Mouse (Mus musculus): ENCODE results near the gene Mmachc.

Gene Mmachc

DNA sequence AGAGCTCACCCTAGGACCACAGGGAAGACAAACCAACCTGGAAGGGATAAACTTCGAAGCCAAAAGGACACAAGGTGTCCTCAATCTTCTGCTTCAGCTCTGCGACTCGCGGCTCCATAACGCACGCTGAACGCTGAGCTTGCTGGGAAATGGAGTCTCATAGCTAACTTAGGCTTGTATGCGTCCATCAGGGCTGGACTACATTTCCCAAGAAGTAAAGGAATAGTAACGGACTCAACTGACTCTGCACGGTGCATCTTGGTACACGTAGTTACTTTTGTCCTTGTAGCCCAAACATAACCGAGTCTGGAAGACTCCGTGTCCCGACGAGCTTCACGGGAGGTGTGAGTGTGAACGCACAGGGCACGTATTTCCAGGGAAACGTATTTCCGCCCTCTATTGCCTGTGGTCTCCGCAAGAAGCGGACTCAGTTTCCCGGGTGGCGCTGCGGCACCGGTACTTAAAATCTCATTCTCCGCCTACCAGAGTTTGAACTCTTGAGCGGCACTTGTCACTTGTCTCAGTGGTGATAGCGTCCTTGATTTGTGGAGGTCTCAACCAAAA lies at the start of gene Mmachc, which contains the start of gene Ccdc163:
Mmachc (minus strand) TSS at position 206 of the 564 bp plus-strand sequence.
Ccdc163 (plus strand) TSS at position 309 of the 564 bp plus-strand sequence.
- in situ Hi-C loops (cut with MseI, MboI), result no loop called here

DNA sequence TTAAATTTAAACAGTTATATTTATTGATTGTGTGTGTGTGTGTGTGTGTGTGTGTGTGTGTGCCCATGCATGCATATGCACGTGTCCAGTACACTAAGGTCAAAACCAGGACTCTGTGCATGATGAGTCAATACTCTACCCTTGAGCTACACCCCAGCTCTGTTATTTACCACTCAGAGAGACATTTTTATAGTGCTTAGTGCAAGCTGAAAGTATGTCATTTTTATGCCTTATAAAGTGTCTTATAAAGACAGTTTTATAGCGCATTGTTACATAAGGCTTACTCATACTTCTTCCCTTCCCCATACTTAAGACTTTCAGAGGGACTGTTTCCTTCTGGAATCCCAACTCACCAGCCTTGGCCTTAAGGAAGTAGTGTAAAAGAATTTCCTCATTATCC lies 41.5 kb upstream of the Mmachc start:
- in situ Hi-C loops (cut with MseI, MboI), result no loop called here

DNA sequence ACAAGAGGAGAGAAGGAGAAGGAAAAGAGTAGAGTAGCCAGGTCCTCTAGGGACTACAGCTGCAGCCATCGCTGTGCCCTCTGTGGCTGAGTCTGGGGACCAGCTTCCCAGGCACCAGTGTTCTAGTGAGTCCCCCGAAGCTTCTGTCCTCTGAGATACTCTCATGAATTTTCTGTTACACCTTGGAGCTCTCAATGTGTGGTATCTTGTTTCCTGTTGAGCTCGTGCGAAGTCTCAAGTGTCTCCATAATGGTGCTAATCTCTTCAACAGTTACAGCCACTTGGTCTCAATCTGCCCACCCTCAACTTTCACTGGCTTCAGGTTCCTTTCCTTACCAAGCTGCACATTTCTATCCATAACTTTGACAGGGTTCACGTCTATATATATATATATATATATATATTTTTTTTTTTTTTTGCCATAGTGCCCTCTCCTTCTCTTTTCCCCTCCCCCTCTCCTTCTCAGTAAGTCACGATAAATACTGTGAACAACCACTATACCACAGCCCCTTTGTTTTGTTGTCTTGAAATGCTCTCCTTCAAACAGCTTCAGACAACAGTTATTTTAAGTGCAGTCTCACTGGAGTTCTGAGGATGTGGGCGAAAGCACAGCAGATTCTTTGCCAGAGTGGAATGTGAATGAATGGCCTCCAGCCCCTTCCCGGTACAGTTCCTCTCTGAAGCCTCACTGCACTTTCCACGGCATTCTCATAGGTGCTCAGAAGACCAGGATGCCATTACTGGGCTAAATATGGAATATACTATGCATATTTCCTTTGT lies 31.0 kb upstream of the Mmachc start:
- in situ Hi-C loops (cut with MseI, MboI), result no loop called here

DNA sequence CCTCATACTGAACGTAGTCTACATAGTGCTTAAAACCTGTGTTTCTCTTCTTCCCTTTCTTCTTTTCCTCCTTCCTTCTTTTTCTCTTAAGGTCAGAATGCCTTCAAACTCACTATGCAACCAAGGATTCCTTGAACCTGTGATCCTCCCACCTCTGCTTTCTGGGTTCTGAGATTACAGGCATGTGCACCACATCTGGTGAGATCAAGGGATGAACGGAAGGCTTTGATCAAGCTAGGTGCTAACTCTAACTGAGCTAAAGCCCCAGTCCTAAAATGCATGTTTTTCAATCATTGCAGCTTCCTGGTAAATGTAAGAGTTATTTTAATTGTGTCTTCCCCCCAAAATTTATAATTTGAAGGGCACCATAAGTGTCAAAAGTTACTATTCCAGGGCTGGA lies 26.8 kb upstream of the Mmachc start:
- in situ Hi-C loops (cut with MseI, MboI), result no loop called here

DNA sequence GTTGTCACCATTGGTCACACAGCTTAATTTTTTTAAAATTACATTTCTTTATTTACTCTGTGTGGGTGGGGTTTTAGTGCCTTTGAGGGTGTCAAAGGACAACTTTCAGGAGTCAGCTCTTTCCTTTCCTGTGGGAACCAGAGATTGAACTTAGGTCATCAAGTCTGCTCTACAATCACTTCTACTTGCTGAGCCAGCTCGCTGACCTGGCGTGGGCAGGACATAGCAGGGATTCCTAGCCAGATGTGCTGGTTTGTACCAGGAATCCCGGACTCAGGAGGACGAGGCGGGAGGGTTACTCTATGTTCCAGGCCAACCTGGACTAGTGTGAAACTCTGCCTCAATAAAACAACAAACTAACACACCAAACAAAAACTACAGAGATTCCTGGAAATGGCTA lies 24.1 kb upstream of the Mmachc start:
- in situ Hi-C loops (cut with MseI, MboI), result no loop called here

DNA sequence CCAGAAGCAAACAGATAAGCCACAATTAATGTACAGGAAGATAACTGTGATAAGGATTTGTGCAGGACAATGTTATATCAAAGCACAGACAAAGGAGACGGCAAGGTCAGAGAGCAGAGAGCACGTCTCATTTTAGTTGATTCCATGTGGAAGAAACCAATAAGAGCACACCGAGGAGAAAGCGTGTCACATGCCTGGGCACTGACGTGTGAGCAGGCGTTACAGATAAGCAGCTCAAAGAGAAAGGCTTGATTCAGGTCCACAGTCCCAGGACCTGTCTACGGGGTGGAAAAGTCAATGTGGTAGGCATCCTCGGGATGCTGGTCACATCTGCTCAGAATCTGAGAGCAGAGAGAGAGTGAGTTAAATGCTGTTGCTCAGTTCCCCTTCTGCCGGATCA lies 22.9 kb upstream of the Mmachc start:
- in situ Hi-C loops (cut with MseI, MboI), result no loop called here

DNA sequence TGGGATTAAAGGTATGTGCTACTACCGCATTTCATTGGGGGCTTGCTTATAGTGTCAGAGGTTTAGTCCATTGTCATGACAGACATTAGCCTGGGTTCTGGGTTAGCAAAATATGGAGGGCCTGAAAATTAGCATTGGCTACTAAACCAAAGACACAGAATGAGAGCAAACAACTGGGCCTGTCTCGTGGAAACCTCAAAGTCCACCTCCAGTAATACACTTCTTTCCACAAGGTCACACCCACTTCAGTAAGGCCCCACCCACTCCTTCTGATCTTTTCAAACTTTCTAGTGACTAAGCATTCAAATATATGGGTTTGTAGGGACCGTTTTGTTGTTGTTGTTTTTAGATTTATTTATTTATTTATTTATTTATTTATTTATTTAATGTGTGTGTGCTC lies 21.3 kb upstream of the Mmachc start:
- in situ Hi-C loops (cut with MseI, MboI), result no loop called here

DNA sequence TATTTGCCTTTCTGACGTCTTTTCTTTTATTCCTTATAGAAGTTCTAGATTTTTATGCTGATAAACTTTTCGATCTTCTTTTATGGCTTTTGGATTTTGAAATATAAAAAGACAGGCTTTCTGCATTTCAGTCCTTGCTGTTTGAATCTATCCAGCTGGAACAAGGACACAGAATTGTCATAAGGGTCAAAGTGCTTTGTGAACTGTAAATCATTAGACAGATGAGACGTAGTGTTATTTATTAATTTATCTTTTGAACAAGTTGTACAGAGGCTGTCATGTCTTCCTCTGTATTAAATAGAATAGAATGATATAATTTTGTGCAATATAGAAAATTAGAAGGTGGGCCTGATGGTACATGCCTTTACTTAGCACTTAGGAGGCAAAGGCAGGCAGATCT lies 19.2 kb upstream of the Mmachc start:
- in situ Hi-C loops (cut with MseI, MboI), result no loop called here

DNA sequence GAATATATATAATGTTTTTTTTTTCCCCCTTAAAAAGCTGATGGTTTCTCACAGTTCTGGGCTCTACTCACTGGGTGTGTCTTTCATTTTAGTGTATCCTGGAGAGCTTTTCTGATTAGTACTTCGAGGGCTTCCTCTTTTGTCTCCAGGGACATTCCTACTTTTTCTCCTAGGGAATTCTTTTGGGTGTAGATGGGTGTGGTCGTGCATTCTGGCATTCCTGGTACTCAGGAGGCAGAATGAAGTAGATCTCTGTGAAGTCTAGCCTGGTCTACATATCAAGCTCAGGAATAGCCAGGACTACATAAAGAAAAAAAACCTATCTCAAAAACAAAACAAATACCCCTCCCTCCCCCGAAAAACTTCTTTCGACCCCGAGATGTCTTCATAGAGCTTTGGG lies 17.2 kb upstream of the Mmachc start:
- in situ Hi-C loops (cut with MseI, MboI), result no loop called here

DNA sequence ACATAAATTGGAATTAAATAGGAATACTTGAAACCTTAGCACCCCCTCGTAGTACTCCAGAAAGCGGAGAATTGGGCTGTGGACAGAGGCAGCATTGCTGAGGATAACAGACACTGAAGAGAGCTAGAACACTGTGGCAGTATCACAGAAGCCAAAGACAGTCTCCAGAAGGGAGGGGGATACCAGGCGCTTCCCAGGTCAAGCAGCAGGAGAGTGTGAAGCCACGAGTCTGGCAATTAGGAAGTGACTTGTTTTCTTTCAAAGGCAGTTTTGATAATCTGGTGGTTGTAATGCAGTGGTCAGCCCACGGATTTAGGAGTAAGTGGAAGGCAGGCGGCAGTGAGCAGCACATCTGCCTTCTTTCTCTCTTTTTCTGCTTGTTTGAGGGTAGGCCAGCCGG lies 14.0 kb upstream of the Mmachc start:
- in situ Hi-C loops (cut with MseI, MboI), result no loop called here

DNA sequence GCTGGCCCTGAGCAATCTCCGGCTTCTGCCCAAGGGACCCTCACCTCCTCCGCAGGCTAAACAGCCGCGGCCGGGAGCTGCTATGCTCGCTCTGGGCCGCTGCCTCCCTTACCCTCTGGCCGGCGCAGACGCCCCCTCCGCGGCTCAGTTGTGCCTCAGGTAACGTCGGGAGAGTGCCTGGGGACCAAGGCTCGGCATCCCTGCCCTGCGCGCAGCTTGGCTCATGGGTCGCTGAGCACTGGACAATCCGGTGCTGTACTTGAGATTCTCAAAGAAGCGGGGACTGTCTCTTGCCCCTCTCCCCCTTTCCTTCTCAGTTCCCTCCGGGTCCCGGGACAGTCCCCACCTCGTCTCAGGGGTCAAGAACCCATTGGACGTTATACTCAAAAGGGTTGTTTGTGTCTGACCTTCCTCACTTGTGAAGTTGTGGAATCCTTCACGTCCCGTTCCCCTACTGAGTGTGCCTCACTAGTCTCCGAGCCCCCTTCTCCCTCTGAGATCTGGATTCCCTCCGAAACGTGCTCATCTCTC lies 13.0 kb upstream of the Mmachc start:
- in situ Hi-C loops (cut with MseI, MboI), result no loop called here

DNA sequence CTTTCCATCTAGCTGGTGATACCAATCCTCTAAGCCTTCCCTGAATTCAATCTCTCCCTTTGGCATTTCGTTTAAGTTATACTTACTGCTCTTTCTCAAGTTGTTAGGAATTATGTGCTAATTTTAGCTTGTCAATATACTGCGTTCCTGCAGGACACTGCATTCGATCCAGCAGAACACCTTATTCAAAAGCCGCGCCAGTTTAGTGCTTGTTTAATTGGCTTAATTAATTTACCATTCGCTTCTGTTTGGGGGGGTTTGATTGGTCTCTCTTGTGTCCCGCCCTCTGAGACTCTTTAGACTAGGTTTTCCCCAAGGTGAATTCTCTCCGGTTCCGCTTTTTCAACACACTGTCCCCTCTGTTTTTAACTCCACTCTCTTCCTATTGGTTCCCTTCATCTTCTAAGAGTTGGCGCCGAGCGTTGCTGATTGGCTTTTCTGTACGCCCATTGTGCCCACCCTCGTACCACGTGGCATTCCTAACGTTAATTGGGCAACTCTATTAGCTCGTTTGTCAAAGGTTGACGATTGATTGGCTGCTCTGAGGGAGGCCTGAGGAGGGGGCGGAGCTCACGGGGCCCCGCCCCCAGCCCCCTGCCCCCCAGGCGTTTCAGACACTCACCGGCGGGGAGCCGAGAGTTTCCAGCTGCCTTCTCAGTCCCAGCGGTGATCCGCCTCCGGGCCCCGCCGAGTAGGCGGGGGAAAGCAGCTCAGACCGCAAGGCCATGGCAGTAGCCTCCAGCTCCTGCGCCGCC lies 12.3 kb upstream of the Mmachc start, which contains the start of gene Tesk2:
Tesk2 (plus strand) TSS at position 606 of the 755 bp plus-strand sequence.
- in situ Hi-C loops (cut with MseI, MboI), result no loop called here

DNA sequence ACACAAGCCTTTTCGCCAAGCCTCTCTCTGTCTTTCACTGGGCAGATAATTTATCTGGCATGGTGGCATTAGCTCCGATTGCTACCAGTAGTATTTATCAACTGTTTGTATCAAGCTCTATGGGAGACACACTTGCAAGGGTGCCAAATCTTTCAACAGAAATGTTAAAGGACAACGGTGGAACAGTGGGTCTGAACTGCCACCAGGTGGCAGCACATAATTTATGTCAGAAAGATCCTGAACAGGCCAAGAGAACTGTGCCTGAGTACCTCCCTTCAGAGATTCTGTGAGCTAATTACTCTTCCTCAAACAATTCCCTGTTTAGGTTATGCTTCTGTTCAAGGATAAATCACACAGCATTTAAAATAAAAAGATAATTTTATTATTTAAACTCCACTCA lies 11.2 kb upstream of the Mmachc start:
- in situ Hi-C loops (cut with MseI, MboI), result loop anchor here (5.0 kb wide), 1 partner anchor 68 kb away; no protein-coding TSS in a partner anchor

DNA sequence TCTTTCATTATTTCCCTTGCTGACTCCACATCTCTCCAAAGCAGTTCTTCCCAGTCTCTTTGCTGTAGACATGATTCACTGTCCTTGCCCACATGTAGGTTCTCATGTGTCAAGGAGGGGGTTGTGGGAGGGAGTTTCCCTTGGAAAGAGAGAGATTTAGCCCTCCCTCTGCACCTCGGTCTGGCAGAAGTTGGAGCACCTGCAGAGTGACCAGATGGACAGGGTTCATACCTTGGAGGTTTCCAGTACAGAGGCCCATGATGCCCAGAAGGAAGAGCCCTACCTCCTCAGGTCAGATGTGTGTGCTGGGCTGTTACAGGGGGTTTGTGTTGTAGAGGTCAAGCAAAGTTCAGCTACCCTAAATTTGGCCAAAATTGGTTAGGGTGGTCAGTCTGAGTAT lies 4.3 kb upstream of the Mmachc start:
- in situ Hi-C loops (cut with MseI, MboI), result no loop called here

DNA sequence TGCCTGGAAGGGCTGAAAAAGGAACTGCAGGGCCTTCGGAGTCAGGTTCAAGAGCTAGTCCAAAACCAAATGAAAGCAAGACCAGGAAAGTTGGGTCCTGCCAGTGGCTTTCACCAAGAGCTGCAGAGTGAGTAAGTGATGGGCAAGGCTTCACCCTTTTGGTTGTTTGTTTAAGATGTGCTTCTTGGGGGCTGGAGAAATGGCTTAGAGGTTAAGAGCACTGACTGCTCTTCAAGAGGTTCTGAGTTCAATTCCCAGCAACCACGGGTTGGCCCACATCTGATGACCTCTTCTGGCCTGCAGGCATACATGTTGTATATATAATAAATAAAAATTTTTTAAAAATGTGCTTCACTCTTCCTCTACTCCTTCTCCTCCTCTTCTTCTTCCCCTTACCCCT lies 1.9 kb upstream of the Mmachc start:
- in situ Hi-C loops (cut with MseI, MboI), result no loop called here

DNA sequence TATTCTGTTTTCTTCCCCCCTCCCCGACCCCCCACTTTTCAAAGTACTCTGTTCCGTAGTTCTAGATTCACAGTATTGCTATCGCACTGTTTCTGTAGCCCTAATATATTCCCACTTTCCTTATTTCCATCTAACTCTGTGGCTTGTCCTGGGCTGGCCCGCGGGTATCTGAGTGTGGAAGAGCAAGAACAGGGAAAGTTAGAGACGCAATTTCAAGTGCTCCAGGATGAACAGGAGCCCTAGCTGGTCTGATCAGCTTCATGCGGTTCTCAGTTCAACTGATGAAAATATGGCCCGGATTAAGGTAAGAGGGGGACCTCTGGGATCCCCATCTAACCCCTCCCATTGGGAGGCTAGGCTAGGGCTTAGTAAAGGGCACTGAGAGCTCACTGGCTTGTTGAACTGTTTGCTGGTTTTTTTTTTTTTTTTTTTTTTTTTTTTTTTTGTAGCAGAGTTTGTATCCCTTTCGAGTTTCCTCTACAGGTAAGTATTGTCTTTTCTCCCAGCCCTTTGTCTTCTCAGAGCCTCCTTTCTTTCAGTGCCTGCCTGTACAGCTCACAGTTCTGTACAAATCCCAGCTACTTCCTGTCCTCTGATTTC lies 685 bp upstream of the Mmachc start:
- in situ Hi-C loops (cut with MseI, MboI), result no loop called here

DNA sequence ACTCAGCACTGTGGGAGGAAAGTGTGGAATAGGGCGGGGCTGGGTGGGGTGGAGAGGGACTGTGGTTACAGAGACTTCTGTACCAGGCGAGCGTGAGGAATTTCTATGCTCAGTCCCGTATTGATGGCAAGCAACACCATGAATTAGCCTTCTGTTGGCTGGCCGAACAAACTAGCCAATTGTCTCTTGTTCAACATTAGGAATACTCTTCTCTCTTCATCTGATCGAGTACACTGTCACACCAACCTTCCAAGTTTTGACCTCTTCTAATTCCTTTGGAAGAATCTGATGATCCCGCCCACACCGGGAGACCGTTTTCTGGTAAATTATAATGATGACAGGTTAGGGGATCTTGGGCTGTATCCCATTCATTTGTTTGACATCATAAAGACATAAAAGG lies 540 bp downstream of the Mmachc start:
- in situ Hi-C loops (cut with MseI, MboI), result no loop called here

DNA sequence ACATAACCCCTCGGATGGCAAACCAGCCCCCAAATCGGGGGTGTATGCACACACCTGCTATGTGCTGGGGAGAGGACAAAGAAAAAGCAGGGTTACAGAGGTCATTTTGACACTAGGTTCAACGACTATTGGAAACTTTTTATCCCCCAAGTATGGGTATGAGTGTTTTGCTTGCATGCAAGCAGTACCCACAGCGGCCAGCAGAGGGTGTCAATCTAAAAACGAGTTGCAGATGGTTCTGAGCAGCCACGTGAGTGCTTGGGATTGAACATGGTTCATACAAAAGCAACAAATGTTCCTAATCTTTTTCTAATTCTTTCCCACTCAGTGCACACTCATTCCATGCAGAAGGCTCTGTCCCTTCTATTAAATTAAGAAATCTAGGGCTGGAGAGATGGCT lies 4.4 kb downstream of the Mmachc start:
- in situ Hi-C loops (cut with MseI, MboI), result no loop called here

DNA sequence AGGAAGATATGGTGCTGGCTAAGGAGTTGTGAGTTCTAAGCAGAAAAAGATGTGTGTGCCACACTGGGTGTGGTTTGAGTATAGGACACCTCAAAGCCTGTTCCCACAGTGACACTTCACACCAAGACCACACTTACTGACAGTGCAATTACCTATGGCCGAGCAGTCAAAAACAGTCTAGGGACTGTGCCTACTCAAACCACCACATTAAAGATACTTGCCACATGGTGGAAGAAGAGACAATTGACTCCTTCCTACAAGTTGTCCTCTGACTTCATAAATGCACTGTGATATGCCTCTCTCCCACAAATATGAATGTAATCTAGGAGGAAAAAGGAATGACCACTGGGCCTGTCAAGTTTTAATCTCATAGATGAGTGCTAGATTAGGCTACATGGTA lies 7.2 kb downstream of the Mmachc start:
- in situ Hi-C loops (cut with MseI, MboI), result no loop called here

DNA sequence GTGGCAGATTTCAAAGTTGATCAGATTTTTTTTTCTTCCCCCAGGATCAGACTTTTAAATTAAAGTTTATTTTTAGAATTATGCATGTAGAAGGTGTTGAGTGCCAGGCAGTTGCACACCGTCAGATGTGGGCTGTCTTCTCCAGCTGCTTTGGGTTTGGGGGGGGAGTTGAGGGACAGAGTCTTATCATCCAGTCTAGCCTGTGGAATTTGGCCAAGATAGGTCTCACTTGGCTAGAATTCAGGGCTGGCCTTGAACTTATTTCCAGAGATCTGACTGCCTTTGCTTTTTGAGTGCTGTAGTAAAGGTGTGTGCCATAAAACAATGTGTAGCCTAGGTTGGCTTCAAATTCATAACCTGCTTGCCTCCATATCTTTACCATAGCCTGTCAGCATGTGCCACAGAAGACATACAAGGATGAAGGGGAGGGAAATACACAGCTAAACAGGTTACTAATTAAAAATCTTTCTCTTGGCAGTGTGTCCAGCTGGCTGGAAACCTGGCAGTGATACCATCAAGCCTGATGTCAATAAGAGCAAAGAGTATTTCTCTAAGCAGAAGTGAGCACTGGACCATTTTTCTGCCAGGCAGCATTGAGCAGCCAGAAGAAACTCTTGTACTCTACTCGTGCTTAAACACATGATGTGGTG lies 9.4 kb downstream of the Mmachc start:
- in situ Hi-C loops (cut with MseI, MboI), result no loop called here

DNA sequence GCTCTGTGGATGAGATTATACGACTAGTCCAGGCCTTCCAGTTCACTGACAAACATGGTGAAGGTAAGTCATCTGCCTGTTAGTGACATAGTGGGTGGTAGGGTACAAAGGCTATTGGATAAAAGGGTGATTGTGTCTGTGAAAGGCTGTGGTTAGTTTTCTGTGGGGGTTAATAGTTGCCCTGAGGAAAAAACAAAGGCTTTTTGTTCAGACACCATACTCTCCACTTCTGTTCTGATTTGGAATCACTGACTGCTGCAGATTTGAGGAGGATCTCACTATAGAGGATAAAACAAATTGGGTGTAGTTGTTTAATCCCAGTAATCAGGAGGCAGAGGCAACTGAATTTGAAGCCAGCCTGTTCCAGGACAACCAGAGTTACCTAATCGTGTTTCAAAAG lies 14.4 kb downstream of the Mmachc start:
- in situ Hi-C loops (cut with MseI, MboI), result no loop called here

DNA sequence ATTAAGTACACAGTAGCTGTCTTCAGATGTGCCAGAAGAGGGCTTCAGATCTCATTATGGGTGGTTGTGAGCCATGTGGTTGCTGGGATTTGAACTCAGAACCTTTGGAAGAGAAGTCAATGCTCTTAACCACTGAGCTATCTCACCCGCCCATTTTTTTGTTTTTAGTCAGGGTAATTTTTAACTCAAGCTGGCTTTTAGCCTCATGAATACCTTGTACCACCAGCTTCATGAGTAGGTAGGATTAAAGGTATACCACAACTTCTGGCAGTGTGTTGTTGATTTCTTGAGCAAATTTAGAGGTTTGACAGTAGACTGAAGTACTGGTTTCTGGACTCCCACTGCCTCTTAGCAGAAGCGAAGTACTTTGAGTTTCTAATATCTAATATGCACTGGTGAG lies 16.1 kb downstream of the Mmachc start:
- in situ Hi-C loops (cut with MseI, MboI), result no loop called here
